Mouse (Mus musculus) intestine, embryonic 16.5 days (tissue): Measurements from ENCODE around the gene Abhd16a. TPM values are rescaled to one million over a fixed set of nuclear protein-coding genes. Genes with fewer than 3 reads are reported as not detected.
A peak's percentile ranks its signal among the peaks of the same experiment; 100 is the strongest.

Experiments
- ATAC-seq: fragments of 200-750 bp; cut with Nextera tagmentation; 2 replicates; pipeline ENCODE4 v1.8.0; 2017; ENCODE audit warnings: moderate TSS enrichment, moderate library complexity
- H3K27ac ChIP-seq: fragments of 300-500 bp; sonication (generic); 2 replicates; pipeline ENCODE4 v1.5.1; 2014; ENCODE audit warnings: mild to moderate bottlenecking, low read length
- H3K27me3 ChIP-seq: fragments of 300-500 bp; sonication (generic); replicated peaks from 2 replicates; pipeline ENCODE4 v1.6.1; 2014; ENCODE audit warnings: low read length, control low read depth, mixed read lengths; ENCODE audit not compliant: control insufficient read depth, insufficient read depth
- H3K36me3 ChIP-seq: fragments of 300-500 bp; sonication (generic); 2 replicates; pipeline ENCODE4 v1.6.1; 2014; ENCODE audit warnings: low read length, control low read depth; ENCODE audit not compliant: control insufficient read depth, insufficient read depth
- H3K4me1 ChIP-seq: fragments of 300-500 bp; sonication (generic); 2 replicates; pipeline ENCODE4 v1.6.1; 2014; ENCODE audit warnings: low read length, control low read depth, mixed read lengths; ENCODE audit not compliant: control insufficient read depth, insufficient read depth
- H3K4me2 ChIP-seq: fragments of 300-500 bp; sonication (generic); 2 replicates; pipeline ENCODE4 v1.6.1; 2014; ENCODE audit warnings: low read depth, low read length, control low read depth
- H3K4me3 ChIP-seq: fragments of 300-500 bp; sonication (generic); 2 replicates; pipeline ENCODE4 v1.5.1; 2014; ENCODE audit warnings: mild to moderate bottlenecking, low read length
- H3K9ac ChIP-seq: fragments of 300-500 bp; sonication (generic); 2 replicates; pipeline ENCODE4 v1.6.1; 2014; ENCODE audit warnings: low read depth, low read length
- H3K9me3 ChIP-seq: fragments of 300-500 bp; sonication (generic); 2 replicates; pipeline ENCODE4 v1.6.1; 2016; ENCODE audit warnings: low read length, control low read depth; ENCODE audit not compliant: control insufficient read depth
- WGBS: fragments of 180-500 bp; shearing (Covaris S2); extraction: QIAGEN DNeasy Blood & Tissue Kit; methylation state at CpG from one replicate; pipeline ENCODE4 v1.1.7; 2014; 5-methylcytosine and 5-hydroxymethylcytosine counted together
- polyA plus RNA-seq: library from polyadenylated mRNA; unstranded; fragments of >200 nt; fragmentation: Nextera tagmentation; extraction: Ambion mirVana; gene quantifications from 2 replicates; pipeline ENCODE4 v1.2.1, GENCODE M21; 2015

Abhd16a gene
- polyA plus RNA-seq, 1 experiment from 2014 or later: 108 TPM

DNA sequence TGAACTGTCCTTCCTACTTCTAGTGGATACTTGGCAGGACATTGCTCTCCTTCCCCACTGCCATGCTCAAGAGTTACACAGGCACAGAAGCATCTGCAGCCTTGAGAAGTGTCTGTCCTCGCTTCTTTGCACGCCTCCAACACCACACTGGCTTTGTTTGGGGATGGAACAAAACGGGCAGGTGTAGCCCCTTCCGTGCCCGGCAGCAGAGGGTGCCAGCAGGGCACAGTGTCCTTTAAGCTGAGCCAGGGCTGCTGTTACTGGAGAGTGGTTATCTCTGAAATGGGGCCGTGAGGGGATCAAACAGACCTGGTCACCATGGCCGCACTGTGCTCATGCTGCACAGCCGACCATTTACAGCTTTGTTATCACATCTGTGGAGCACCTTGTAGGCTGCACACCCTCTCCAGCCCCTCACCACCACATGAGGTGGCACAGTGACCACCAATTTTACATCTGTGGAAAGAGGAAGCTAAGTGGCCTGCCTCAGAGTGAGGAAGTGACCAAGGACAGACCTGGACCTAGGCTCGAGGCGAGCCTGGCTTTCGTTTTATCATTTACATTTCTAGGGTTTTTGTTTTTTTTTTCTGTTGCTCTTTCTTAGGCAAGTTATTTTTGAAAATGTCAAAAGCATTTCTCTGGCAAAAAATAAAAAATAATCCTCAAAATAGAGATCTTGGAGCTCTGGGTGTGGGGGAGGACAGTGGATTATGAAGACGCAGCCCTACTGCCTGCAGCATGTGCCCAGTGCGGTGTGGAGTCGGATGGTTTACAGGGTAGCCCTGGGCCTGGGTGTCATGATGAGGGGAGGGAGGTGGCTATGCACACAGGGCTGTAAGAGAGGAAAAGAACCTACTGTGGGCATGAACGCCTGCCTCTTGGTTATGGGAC lies 5.7 kb downstream of the Abhd16a start:
- 78% methylated on average over 15 of the region's 15 CpGs for WGBS
- Histone ChIP-seq H3K9me3 (no peaks in the 10 kb centered on the region), H3K4me3 (no peak overlapping the region), H3K27me3 (no peaks in the 10 kb centered on the region), H3K4me2 (no peak overlapping the region), H3K4me1 (peaks cover 11% of the 10 kb centered on the region; the same call in 1 of the 2 replicates), H3K27ac (no peak overlapping the region; the same call in 1 of the 2 replicates), H3K36me3 (peaks cover 20% of the 10 kb centered on the region), H3K9ac (0 out of 2 replicates have a peak overlapping the region, but pooled peaks have one; percentile 24)
- ATAC-seq: no peak

DNA sequence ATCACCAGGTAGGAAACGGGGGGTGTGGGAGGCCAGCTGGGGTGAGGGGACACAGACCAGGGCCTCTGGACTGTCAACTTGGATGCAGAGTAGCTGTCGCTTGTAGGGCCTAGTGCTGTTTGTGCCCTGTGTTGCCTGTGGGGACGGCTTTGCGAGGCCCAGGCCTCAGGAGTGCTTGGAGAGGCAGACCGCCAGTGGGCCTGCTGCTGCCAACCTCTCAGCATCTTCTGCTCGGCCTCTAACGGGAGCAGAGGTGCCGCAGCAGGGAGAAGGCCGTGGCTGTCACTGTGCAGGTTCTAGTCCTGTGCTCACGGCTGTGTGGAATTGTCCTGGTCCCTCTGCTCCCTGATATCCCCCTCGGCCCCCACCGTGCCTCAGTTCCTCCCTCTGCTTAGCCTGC lies 7.5 kb downstream of the Abhd16a start:
- Histone ChIP-seq H3K9me3 (no peaks in the 10 kb centered on the region), H3K4me2 (no peak overlapping the region), H3K27me3 (no peaks in the 10 kb centered on the region), H3K4me3 (no peak overlapping the region), H3K4me1 (peaks cover 10% of the 10 kb centered on the region; the same call in 1 of the 2 replicates), H3K9ac (no peak overlapping the region), H3K27ac (no peak overlapping the region), H3K36me3 (peaks cover 30% of the 10 kb centered on the region)
- ATAC-seq: no peak
- 87% methylated on average over 12 of the region's 12 CpGs for WGBS

- no peak overlapping the region for H3K4me3 ChIP-seq
- H3K4me2 ChIP-seq: no peak overlapping the region
- H3K9me3 ChIP-seq: no peaks in the 10 kb centered on the region
- H3K4me1 ChIP-seq: peaks cover 16% of the 10 kb centered on the region; the same call in 1 of the 2 replicates
- no peaks in the 10 kb centered on the region for H3K27me3 ChIP-seq
- H3K27ac ChIP-seq: no peak overlapping the region
- H3K9ac ChIP-seq: no peak overlapping the region
- 89% methylated on average over 12 of the region's 12 CpGs for WGBS
- no peak for ATAC-seq
- H3K36me3 ChIP-seq: peaks cover 34% of the 10 kb centered on the region
Measured at GRCm38 (mm10) chr17:35097164-35097655, 8.1 kb downstream of the Abhd16a start.

- H3K4me3 ChIP-seq: no peak overlapping the region
- H3K27ac ChIP-seq: peak overlapping the region; percentile 43; the same call in 1 of the 2 replicates
- no peak overlapping the region for H3K4me2 ChIP-seq
- 51% methylated on average over 10 of the region's 10 CpGs for WGBS
- H3K36me3 ChIP-seq: peaks cover 29% of the 10 kb centered on the region
- no peaks in the 10 kb centered on the region for H3K27me3 ChIP-seq
- H3K4me1 ChIP-seq: peaks cover 26% of the 10 kb centered on the region
- H3K9me3 ChIP-seq: no peaks in the 10 kb centered on the region
- no peak overlapping the region; the same call in 1 of the 2 replicates for H3K9ac ChIP-seq
- peak; percentile 67 for ATAC-seq
Measured at GRCm38 (mm10) chr17:35100196-35100765, 11.2 kb downstream of the Abhd16a start.

DNA sequence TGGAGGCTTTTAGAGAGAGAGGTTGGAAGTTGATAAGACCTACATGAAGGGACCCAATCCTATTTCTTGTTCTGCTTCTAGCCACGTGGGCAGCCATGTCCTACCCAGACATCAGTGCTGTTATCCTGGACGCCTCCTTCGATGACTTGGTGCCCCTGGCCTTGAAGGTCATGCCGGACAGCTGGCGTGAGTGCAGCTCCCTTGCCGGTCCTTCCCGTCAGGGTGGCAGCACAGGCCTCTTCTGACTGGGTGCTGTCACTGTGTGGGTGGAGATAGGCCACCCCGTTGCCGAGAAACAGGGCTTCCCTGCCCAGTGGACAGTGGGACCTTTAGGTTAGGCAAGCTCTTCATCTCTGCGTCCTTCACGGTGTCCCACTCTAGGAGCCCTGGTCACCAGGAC lies 12.1 kb downstream of the Abhd16a start:
- H3K4me3 ChIP-seq: no peak overlapping the region
- H3K9ac ChIP-seq: no peak overlapping the region
- H3K27ac ChIP-seq: no peak overlapping the region
- 89% methylated on average over 11 of the region's 11 CpGs for WGBS
- no peaks in the 10 kb centered on the region for H3K9me3 ChIP-seq
- peaks cover 28% of the 10 kb centered on the region for H3K4me1 ChIP-seq
- no peak overlapping the region for H3K4me2 ChIP-seq
- peaks cover 29% of the 10 kb centered on the region for H3K36me3 ChIP-seq
- H3K27me3 ChIP-seq: no peaks in the 10 kb centered on the region
- no peak for ATAC-seq

GRCm38 (mm10) chr17:35102299-35102698 lies 13.2 kb downstream of the Abhd16a start:
- H3K27ac ChIP-seq: peak overlapping the region; percentile 38; the same call in 1 of the 2 replicates
- no peak for ATAC-seq
- 66% methylated on average over 8 of the region's 8 CpGs for WGBS
- peaks cover 18% of the 10 kb centered on the region for H3K36me3 ChIP-seq
- H3K27me3 ChIP-seq: no peaks in the 10 kb centered on the region
- no peak overlapping the region; the same call in 1 of the 2 replicates for H3K9ac ChIP-seq
- H3K4me2 ChIP-seq: no peak overlapping the region
- peaks cover 28% of the 10 kb centered on the region for H3K4me1 ChIP-seq
- H3K9me3 ChIP-seq: no peaks in the 10 kb centered on the region
- H3K4me3 ChIP-seq: no peak overlapping the region

- no peaks in the 10 kb centered on the region for H3K9me3 ChIP-seq
- peak overlapping the region; percentile 85 for H3K27ac ChIP-seq
- no peaks in the 10 kb centered on the region for H3K27me3 ChIP-seq
- 53% methylated on average over 6 of the region's 6 CpGs for WGBS
- H3K9ac ChIP-seq: peak overlapping the region; percentile 41
- no peak overlapping the region for H3K4me2 ChIP-seq
- peaks cover 16% of the 10 kb centered on the region for H3K36me3 ChIP-seq
- ATAC-seq: peak; percentile 77
- H3K4me1 ChIP-seq: peaks cover 28% of the 10 kb centered on the region
- H3K4me3 ChIP-seq: no peak overlapping the region
Measured at GRCm38 (mm10) chr17:35103221-35103690, 14.2 kb downstream of the Abhd16a start.

DNA sequence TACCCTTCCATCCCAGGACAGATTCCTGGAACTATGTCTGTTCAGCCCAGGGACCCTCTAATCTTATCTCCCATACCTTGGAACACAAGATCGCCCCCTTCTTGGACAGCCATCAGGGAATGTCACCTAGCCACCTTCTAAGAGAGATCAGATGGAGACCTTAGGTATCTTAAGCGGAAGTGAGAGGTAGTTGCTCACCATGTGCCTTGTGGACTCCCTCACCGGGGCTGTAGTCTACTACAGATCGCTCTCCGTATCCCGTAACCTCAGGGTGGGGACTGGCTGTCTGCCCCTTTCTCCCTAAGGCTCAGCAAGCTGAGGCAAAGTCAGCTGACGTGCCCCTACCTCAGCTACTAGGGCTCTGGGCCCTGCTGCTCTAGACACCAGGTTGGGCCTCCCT lies 15.0 kb downstream of the Abhd16a start:
- Histone ChIP-seq H3K27ac (peak overlapping the region; percentile 85), H3K4me2 (no peak overlapping the region), H3K27me3 (no peaks in the 10 kb centered on the region), H3K9me3 (no peaks in the 10 kb centered on the region), H3K9ac (0 out of 2 replicates have a peak overlapping the region, but pooled peaks have one; percentile 30), H3K4me3 (no peak overlapping the region), H3K4me1 (peaks cover 28% of the 10 kb centered on the region), H3K36me3 (peaks cover 16% of the 10 kb centered on the region)
- WGBS: 83% methylated on average over 7 of the region's 7 CpGs
- ATAC-seq: no peak

DNA sequence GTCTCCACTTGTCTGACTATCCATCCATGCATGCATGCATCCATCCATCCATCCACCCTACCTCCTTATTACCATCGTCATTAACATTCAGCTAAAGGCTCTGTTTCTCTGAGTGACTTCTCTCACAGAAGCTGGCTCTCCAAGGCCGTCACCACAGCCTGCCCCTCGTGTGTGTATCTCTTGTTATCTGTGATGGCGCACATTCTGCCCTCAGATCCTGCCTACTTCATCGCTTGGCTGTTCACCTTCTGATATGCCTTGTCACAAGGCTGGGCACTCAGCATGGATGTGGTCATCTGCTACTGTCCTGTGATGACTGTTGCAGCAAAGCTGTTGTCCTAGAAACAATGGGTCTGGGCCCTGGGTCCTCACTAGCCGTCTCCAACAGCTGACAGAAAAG lies 15.7 kb downstream of the Abhd16a start:
- Histone ChIP-seq H3K27me3 (no peaks in the 10 kb centered on the region), H3K4me3 (no peak overlapping the region), H3K9ac (no peak overlapping the region), H3K36me3 (peaks cover 16% of the 10 kb centered on the region), H3K9me3 (no peaks in the 10 kb centered on the region), H3K4me2 (no peak overlapping the region), H3K27ac (no peak overlapping the region), H3K4me1 (peaks cover 25% of the 10 kb centered on the region)
- WGBS: 75% methylated on average over 6 of the region's 6 CpGs
- no peak for ATAC-seq
